Mouse (Mus musculus): ENCODE measurements around the gene Pdgfa. TPM values are rescaled to one million over a fixed set of nuclear protein-coding genes. Genes with fewer than 3 reads are reported as not detected.

Gene Pdgfa
- total and polyA plus RNA-seq, 3 experiments = 23.8 to 42.9 (median 37.5) TPM

Other genes starting within 250 kb of the Pdgfa start
- 10 to 100 TPM in 1 of 2 experiments, 1 to 10 TPM in 1; 8.4 to 20.5 TPM for gene Fam20c, start 242.9 kb downstream of the Pdgfa start, total RNA-seq (2021)
- gene Fam20c, start 242.9 kb downstream of the Pdgfa start, polyA plus RNA-seq (2012; rRNA removed) = 37.7 and 39.7 TPM in 2 replicates
- gene Gm5294, start 177.3 kb downstream of the Pdgfa start, total RNA-seq (2021) = not detected
- 0.18 TPM in 1 of 2 replicates, not detected in the other for gene Gm5294, start 177.3 kb downstream of the Pdgfa start, polyA plus RNA-seq (2012; rRNA removed)
- 10 to 100 TPM; 32.5 to 56.3 TPM for gene Prkar1b, start 152.6 kb upstream of the Pdgfa start, total RNA-seq (2021)
- 31.8 and 34.3 TPM in 2 replicates for gene Prkar1b, start 152.6 kb upstream of the Pdgfa start, polyA plus RNA-seq (2012; rRNA removed)
- 10 to 100 TPM; 20.1 to 24.2 TPM for gene Dnaaf5, start 152.9 kb upstream of the Pdgfa start, total RNA-seq (2021)
- gene Dnaaf5, start 152.9 kb upstream of the Pdgfa start, polyA plus RNA-seq (2012; rRNA removed) = 46.2 and 48.9 TPM in 2 replicates
- gene Sun1, start 203.3 kb upstream of the Pdgfa start, total RNA-seq (2021) = 10 to 100 TPM; 74.4 to 93.7 TPM
- 44.5 and 61.5 TPM in 2 replicates for gene Sun1, start 203.3 kb upstream of the Pdgfa start, polyA plus RNA-seq (2012; rRNA removed)

Measured in adrenal gland, adult 2 months (tissue).